Mouse (Mus musculus) bone marrow, adult 2 months (tissue): Measurements from ENCODE around the gene Gm3468. TPM values are rescaled to one million over a fixed set of nuclear protein-coding genes. Genes with fewer than 3 reads are reported as not detected.
"Not testable (repeated sequence)": the region's sequence is repeated elsewhere in the genome, so short reads cannot be mapped to it uniquely, and the experiment has no call there.

Source experiments
- H3K27ac ChIP-seq: fragments of 200-500 bp; 2 replicates; pipeline ENCODE4 v1.5.1; 2012; ENCODE audit warnings: low read depth, mild to moderate bottlenecking, control low read depth, inconsistent platforms, low read length; ENCODE audit not compliant: control insufficient read depth, poor library complexity, insufficient read depth
- H3K4me1 ChIP-seq: fragments of 200-500 bp; 2 replicates; pipeline ENCODE4 v1.6.1; 2011; ENCODE audit warnings: low read length; ENCODE audit not compliant: control insufficient read depth, insufficient read depth
- H3K4me3 ChIP-seq: fragments of 200-500 bp; replicated peaks from 2 replicates; pipeline ENCODE3; 2011; ENCODE audit warnings: mild to moderate bottlenecking, low read depth, low read length, control low read depth; ENCODE audit not compliant: control insufficient read depth
- WGBS: fragments of 180-500 bp; shearing (Covaris S2); methylation state at CpG from one replicate; pipeline ENCODE4 v1.1.7; 2018; 5-methylcytosine and 5-hydroxymethylcytosine counted together
- polyA plus RNA-seq: library from polyadenylated mRNA; stranded (reverse); fragments of >200 nt; gene quantifications from 2 replicates; pipeline ENCODE4 v1.2.4, GENCODE M21; 2011; ENCODE audit warnings: low replicate concordance; ENCODE audit not compliant: missing spikeins, insufficient read depth, insufficient read length

Gene Gm3468
- polyA plus RNA-seq: not detected in 2 replicates

DNA sequence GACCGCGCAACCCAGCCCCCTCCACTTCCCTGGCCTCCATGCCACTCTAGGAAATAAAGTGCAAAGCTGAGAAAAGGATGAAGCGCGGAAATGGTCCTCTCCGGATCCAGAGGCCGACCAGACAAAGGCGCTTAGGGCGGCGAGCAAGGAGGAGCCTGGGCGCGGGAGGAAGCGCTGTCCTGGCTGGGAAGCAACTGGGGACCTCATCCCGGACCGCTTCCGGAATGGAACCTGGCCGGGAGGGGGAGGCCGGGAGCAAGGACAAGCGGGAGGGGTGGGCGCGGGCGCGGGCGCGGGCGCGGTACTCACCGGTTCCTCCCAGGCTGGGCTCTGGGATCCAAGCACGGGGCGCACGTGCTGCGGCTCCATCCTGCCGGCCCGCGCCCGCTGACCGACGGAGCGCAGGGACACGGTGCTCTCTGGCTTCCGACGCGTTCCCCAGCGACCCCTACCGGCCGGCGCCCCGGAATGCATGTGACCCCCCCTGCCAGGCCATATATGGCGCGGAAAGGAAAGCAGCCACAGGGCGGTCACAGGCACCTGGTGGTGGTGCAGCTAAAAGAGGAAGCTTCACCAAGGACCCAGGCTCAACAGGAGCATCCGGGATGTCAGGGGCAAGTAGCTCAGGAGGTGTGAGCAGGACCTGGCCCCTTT, at the start of gene Gm3468:
Gene Gm3468 (minus strand): TSS at position 394 of the 654 bp plus-strand sequence.
- H3K4me3 ChIP-seq, H3K4me1 ChIP-seq, H3K27ac ChIP-seq: not testable (repeated sequence)
- 2% methylated on average over 51 of the region's 51 CpGs for WGBS

DNA sequence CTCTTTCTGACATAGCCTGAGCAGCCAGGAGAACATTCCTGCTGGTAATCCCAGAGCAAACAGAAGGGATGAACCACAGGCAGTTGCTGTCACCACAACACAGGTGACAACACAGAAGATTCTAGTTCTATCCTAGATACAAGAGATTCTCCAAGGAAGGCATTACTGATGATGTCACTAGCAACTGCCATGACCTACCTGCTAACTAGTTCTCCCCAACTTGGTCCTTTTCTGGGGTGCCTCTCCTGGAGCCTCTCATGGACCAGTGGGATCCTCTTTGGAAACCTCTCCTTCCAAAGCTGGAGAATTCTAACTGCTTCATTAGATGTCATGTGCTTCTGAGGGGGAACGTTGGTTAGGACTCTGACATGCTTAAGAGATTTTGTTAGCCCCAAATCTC, 17.2 kb upstream of the Gm3468 start, which contains the start of gene Gm3476:
Gene Gm3476 (minus strand): TSS at position 101 of the 400 bp plus-strand sequence.
- no CpG with 5 or more reads among the region's 1 CpGs for WGBS
- H3K27ac ChIP-seq, H3K4me1 ChIP-seq, H3K4me3 ChIP-seq: not testable (repeated sequence)

DNA sequence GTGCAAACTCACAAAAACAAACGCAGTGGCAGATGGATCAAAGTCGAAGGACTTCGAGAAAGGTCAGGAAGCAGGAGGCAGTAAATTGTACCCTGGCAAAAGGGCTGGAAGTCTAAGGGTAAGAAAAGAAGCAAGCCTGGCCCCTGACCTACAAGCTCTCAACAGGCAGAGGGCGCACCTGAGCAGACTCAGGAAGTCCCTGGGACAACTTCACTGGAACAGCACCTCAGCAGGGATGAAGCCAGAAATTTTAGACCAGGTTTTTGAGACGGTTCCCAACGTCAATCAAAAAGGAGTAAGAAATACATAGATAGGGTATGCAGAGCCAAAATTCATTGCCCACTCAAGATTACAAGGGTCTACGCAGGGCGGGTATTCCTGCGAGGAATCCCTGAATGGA, 965 bp downstream of the Gm3468 start:
- not testable (repeated sequence) for H3K4me1 ChIP-seq, H3K4me3 ChIP-seq, H3K27ac ChIP-seq
- WGBS: 13% methylated on average over 9 of the region's 9 CpGs

DNA sequence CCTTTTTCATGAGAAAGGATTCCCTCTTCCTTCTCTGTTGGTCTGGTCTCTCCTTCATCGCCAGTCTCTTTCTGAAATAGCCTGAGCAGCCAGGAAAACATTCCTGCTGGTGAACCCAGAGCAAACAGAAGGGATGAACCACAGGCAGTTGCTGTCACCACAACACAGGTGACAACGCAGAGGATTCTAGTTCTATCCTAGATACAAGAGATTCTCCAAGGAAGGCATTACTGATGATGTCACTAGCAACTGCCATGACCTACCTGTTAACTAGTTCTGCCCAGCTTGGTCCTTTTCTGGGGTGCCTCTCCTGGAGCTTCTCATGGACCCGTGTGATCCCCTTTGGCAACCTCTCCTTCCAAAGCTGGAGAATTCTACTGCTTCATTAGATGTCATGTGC, 14.6 kb downstream of the Gm3468 start, which contains the start of gene Gm8206:
Gene Gm8206 (minus strand): TSS at position 101 of the 400 bp plus-strand sequence.
- H3K27ac ChIP-seq, H3K4me3 ChIP-seq, H3K4me1 ChIP-seq: not testable (repeated sequence)
- 74% methylated on average over 3 of the region's 3 CpGs for WGBS

DNA sequence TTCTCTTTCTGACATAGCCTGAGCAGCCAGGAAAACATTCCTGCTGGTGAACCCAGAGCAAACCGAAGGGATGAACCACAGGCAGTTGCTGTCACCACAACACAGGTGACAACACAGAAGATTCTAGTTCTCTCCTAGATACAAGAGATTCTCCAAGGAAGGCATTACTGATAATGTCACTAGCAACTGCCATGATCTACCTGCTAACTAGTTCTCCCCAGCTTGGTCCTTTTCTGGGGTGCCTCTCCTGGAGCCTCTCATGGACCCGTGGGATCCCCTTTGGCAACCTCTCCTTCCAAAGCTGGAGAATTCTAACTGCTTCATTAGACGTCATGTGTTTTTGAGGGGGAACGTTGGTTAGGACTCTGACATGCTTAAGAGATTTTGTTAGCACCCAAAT, 50.3 kb downstream of the Gm3468 start, which contains the start of gene Gm6337:
Gene Gm6337 (minus strand): TSS at position 101 of the 400 bp plus-strand sequence.
- H3K4me1 ChIP-seq, H3K4me3 ChIP-seq, H3K27ac ChIP-seq: not testable (repeated sequence)
- WGBS: 75% methylated on average over 4 of the region's 4 CpGs

Other genes with a start within 250 kb of the Gm3468 start
- not detected in 2 replicates for gene Gm8237, start 228.3 kb downstream of the Gm3468 start, polyA plus RNA-seq
- gene Gm3248, start 146.9 kb downstream of the Gm3468 start, polyA plus RNA-seq: not detected in 2 replicates
- not detected in 2 replicates for gene Gm3453, start 129.5 kb downstream of the Gm3468 start, polyA plus RNA-seq
- gene Gm6337, start 50.4 kb downstream of the Gm3468 start, polyA plus RNA-seq: not detected in 2 replicates
- gene Gm8206, start 14.7 kb downstream of the Gm3468 start, polyA plus RNA-seq: not detected in 2 replicates
- not detected in 2 replicates for gene Gm3476, start 17.1 kb upstream of the Gm3468 start, polyA plus RNA-seq
- gene Gm21560, start 110.6 kb upstream of the Gm3468 start, polyA plus RNA-seq: not detected in 2 replicates
- not detected in 2 replicates for gene Gm3411, start 178.6 kb upstream of the Gm3468 start, polyA plus RNA-seq
- gene Gm21103, start 196.2 kb upstream of the Gm3468 start, polyA plus RNA-seq: not detected in 2 replicates
- not detected in 2 replicates for gene Gm3618, start 235.0 kb upstream of the Gm3468 start, polyA plus RNA-seq